Mouse (Mus musculus): ENCODE measurements around the gene Lrrc29. TPM values are rescaled to one million over a fixed set of nuclear protein-coding genes. Genes with fewer than 3 reads are reported as not detected.

Gene Lrrc29
- polyA plus RNA-seq, 1 experiment from 2014 or later = 0.83 TPM

DNA sequence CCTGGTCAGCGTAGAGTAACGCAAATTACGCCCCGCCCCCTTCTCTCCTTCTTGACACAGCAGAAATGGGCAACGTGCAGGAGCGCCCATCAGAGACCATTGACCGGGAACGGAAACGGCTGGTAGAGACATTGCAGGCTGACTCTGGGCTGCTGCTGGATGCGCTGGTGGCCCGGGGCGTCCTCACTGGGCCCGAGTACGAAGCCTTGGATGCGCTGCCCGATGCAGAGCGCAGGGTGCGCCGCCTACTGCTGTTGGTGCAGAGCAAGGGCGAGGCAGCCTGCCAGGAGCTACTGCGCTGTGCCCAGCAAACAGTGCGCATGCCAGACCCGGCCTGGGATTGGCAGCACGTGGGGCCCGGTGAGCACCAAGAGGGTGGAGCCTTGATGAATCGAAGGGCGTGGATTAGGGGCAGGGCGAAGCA is 47.2 kb downstream of the Lrrc29 start:
- ATAC-seq = no peak
- DNase-seq (ENCODE audit: low read depth, low spot score) = no peak
- no peaks in the 10 kb centered on the region for H3K27me3 ChIP-seq
- POLR2A ChIA-PET = no interaction called here
- TF ChIP-seq CTCF (IDR thresholded peaks at IDR 0.05) = no peak
- in situ Hi-C loops (cut with MboI; ENCODE audit: low pct_unique_long_range_greater_than_20kb) = no loop called here
- CTCF ChIA-PET = no interaction called here

GRCm38 (mm10) chr8:105276292-105277120 is 49.6 kb downstream of the Lrrc29 start:
- ChIA-PET CTCF (interaction anchor here (1.0 to 1.9 kb wide), 2 partner anchors 12 to 14 kb away, joined by 5 to 6 read pairs; partner anchors contain the start of genes Fbxl8 and Tradd), POLR2A (no interaction called here)
- no peak for ATAC-seq
- DNase-seq (ENCODE audit: low read depth, low spot score) = no peak
- in situ Hi-C loops (cut with MboI; ENCODE audit: low pct_unique_long_range_greater_than_20kb) = no loop called here
- H3K27me3 ChIP-seq = no peaks in the 10 kb centered on the region
- no peak for TF ChIP-seq CTCF (IDR thresholded peaks at IDR 0.05)

GRCm38 (mm10) chr8:105275840-105276239 is 50.2 kb downstream of the Lrrc29 start, which contains the start of gene Nol3:
Gene Nol3, plus strand, starts transcription at chr8:105276140.
- CTCF ChIA-PET = interaction anchor here (1.9 kb wide), 1 partner anchor 14 kb away, joined by 6 read pairs; no protein-coding TSS in a partner anchor

GRCm38 (mm10) chr8:105275387-105275786 is 50.7 kb downstream of the Lrrc29 start:
- in situ Hi-C loops (cut with MboI; ENCODE audit: low pct_unique_long_range_greater_than_20kb) = no loop called here
- ATAC-seq = no peak
- no peaks in the 10 kb centered on the region for H3K27me3 ChIP-seq

More at GRCm38 (mm10) chr8:105275840-105276239, 50.2 kb downstream of the Lrrc29 start, which contains the start of gene Nol3:
- DNase-seq (ENCODE audit: low read depth, low spot score) (no peak), ATAC-seq (no peak)
- no peak for TF ChIP-seq CTCF (IDR thresholded peaks at IDR 0.05)
- in situ Hi-C loops (cut with MboI; ENCODE audit: low pct_unique_long_range_greater_than_20kb) = no loop called here
- POLR2A ChIA-PET = no interaction called here
- H3K27me3 ChIP-seq = no peaks in the 10 kb centered on the region

DNA sequence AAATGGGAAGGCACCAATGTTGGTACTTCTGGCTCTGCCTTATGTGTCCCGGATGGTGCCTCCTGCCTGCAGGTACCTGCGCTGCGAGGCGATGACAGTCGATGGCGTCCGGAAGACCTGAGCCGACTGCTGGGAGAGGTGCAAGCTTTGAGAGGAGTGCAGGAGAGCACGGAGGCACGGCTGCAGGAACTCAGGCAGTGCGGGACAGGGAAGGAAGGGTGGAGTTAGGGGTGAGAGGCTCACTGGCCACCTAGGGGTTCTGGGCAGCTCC is 55.2 kb downstream of the Lrrc29 start:
- no peak for ATAC-seq

More at GRCm38 (mm10) chr8:105275387-105275786, 50.7 kb downstream of the Lrrc29 start:
- no peak for TF ChIP-seq CTCF (IDR thresholded peaks at IDR 0.05)
- DNase-seq (ENCODE audit: low read depth, low spot score) = no peak
- CTCF ChIA-PET = interaction anchor here (1.9 to 2.3 kb wide), 2 partner anchors 11 to 15 kb away, joined by 6 to 8 read pairs; no protein-coding TSS in a partner anchor
- POLR2A ChIA-PET = no interaction called here

GRCm38 (mm10) chr8:105270101-105270915 is 55.8 kb downstream of the Lrrc29 start:
- no peak for DNase-seq (ENCODE audit: low read depth, low spot score)
- ATAC-seq = no peak
- ChIA-PET POLR2A (no interaction called here), CTCF (no interaction called here)
- TF ChIP-seq CTCF (IDR thresholded peaks at IDR 0.05) = no peak
- in situ Hi-C loops (cut with MboI; ENCODE audit: low pct_unique_long_range_greater_than_20kb) = no loop called here
- H3K27me3 ChIP-seq = no peaks in the 10 kb centered on the region

More for the DNA sequence above, 55.2 kb downstream of the Lrrc29 start:
- DNase-seq (ENCODE audit: low read depth, low spot score) = no peak
- ChIA-PET CTCF (no interaction called here), POLR2A (no interaction called here)
- TF ChIP-seq CTCF (IDR thresholded peaks at IDR 0.05) = no peak
- no peaks in the 10 kb centered on the region for H3K27me3 ChIP-seq
- in situ Hi-C loops (cut with MboI; ENCODE audit: low pct_unique_long_range_greater_than_20kb) = no loop called here

- H3K27me3 ChIP-seq = no peaks in the 10 kb centered on the region
- CTCF ChIA-PET = no interaction called here
- TF ChIP-seq CTCF (IDR thresholded peaks at IDR 0.05) = no peak
- ATAC-seq (no peak), DNase-seq (ENCODE audit: low read depth, low spot score) (no peak)
- POLR2A ChIA-PET = no interaction called here
- in situ Hi-C loops (cut with MboI; ENCODE audit: low pct_unique_long_range_greater_than_20kb) = no loop called here
Observed at GRCm38 (mm10) chr8:105269461-105269947, 56.6 kb downstream of the Lrrc29 start, which contains the start of gene Hsf4. Gene Hsf4, plus strand, starts transcription at chr8:105269801.

DNA sequence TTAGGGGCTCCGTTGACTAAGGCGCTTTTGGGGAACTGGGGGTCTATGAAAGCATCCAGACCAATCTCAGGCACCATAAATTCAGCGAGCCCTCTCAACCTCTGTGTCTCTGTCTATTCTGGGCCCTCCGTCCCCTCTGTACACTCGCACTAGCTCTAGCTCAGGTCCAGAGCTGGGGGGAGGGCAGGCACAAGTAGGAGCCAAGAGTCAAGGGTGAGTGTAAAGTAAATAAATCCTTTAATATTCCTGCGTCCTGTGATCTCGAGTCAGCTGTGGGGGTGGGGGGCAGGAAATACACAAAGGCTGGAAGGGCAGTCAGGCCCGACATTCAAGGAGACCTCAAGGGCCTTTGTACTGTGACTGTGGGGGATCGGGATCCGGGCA is 57.0 kb downstream of the Lrrc29 start:
- H3K27me3 ChIP-seq = no peaks in the 10 kb centered on the region
- ATAC-seq (no peak), DNase-seq (ENCODE audit: low read depth, low spot score) (no peak)
- ChIA-PET CTCF (no interaction called here), POLR2A (no interaction called here)
- no peak for TF ChIP-seq CTCF (IDR thresholded peaks at IDR 0.05)
- in situ Hi-C loops (cut with MboI; ENCODE audit: low pct_unique_long_range_greater_than_20kb) = no loop called here

GRCm38 (mm10) chr8:105268342-105269074 is 57.6 kb downstream of the Lrrc29 start:
- CTCF ChIA-PET = no interaction called here

DNA sequence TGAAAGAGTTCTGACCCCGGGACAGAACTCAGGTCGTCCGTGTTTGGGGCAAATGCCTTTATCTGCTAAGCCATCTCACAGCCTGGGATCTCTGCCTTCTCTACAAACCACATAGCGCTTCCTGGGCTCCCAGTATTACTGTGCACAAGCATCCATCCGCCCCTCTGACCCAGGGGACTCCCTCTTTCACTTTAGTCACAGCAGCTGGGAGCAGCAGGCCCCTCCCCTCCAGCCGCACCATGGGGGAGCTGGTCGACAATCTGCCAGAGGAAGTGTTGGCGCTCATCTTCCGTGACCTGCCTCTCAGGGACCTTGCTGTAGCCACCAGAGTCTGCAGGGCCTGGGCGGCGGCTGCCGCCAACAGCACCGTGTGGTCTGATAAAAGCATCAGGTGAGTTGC is 59.3 kb downstream of the Lrrc29 start:
- H3K27me3 ChIP-seq = no peaks in the 10 kb centered on the region
- POLR2A ChIA-PET = no interaction called here
- CTCF ChIA-PET = no interaction called here
- no peak for TF ChIP-seq CTCF (IDR thresholded peaks at IDR 0.05)
- ATAC-seq (no peak), DNase-seq (ENCODE audit: low read depth, low spot score) (no peak)
- in situ Hi-C loops (cut with MboI; ENCODE audit: low pct_unique_long_range_greater_than_20kb) = no loop called here

More at GRCm38 (mm10) chr8:105268342-105269074, 57.6 kb downstream of the Lrrc29 start:
- no peak for TF ChIP-seq CTCF (IDR thresholded peaks at IDR 0.05)
- no peak for DNase-seq (ENCODE audit: low read depth, low spot score)
- H3K27me3 ChIP-seq = no peaks in the 10 kb centered on the region
- in situ Hi-C loops (cut with MboI; ENCODE audit: low pct_unique_long_range_greater_than_20kb) = no loop called here
- POLR2A ChIA-PET = no interaction called here
- no peak for ATAC-seq

All from Patski (cell line).